Mouse (Mus musculus): ENCODE data around the gene Preb. TPM values are rescaled to one million over a fixed set of nuclear protein-coding genes. Genes with fewer than 3 reads are reported as not detected.

The Preb gene
- total RNA-seq (2023): 172 to 183 TPM (median 175 TPM) in 4 replicates

DNA sequence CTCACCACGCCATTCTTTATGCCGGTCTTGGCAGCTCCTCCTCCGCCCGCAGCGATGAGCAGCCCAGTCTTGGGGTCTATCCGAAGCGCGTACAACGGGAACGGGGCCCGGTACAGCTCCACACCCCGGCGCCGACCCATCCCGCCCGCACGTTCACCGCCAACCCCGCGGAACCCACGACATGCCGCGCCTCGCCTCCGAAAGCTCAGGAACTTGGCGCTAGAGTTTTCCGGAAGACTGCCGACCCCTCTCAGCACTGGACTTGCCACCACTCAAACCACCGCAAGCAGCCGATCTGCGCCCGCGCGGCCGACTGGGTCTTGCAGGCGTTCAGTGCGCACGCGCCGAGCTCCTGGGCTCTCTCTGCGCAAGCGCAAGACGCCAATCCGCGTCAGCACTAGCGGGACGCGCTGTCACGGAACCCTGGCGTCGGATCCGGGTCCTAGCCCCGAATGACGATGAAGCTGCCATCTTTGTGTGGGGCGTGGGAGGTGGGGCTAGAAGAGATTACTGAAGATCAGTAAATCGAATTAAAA lies at the start of gene Preb:
TSS of gene Preb (minus strand) at position 396 of the 536 bp plus-strand sequence.

DNA sequence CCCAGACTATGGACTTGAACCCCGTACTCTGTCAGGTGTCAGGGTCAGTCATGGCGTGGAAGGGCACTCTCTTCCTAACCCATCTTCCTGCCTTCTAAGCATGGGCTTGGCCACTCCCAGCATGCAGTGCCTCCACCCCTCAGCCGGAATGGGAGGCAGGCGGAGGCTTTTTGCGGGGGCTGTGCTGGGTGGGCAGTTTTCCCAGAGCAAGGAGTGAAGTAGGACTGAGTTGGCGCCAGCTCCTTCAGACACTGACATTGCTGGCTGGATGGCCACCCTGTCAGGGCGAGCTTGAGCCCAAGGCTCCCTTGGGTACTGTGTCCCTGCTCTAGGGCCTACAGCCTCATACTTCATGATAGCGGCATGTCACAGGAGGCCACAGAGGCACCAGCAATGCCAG lies 8.3 kb upstream of the Preb start, which contains the start of gene Tcf23:
TSS of gene Tcf23 (plus strand) at position 247 of the 400 bp plus-strand sequence.

DNA sequence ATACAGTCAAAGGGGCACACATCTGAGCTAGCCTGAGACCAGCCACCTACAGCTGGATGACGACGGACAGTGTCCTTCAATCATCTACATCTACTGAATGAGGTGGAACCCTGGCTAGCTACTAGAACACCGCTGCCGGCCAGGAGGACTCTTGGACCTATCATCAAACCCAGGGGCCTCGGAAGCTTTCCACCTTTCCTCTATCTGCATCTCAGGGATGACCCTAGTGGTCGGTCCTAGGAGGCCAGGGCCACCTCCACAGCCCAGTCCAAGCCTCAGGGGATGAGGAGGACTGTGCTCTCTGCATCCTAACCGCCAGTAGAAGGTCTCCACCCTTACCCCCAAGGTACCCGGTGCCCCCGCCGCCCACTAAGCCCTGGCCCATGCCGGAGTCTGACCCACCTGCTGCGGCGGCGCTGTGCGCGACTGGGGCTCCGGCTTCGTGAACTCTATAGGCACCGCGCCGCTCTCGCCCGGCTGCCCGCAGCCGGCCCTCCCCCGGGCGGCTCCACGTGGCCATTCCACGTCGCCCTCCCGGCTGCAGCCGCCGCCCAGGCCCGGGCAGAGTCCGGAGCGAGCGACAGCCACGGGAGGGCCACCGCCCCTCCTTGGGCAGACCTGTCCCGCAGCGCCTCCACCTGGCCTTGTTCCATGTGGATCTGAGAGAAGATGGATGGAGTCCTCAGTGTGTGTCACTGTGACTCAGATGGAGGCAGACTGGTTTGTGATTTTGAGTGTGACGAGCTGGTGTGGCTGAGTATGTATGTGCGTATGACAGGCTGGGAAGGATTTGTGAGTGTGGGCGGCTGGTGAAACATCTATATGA lies 15.0 kb downstream of the Preb start, which contains the start of gene Cgref1:
TSS of gene Cgref1 (minus strand) at position 636 of the 826 bp plus-strand sequence.

DNA sequence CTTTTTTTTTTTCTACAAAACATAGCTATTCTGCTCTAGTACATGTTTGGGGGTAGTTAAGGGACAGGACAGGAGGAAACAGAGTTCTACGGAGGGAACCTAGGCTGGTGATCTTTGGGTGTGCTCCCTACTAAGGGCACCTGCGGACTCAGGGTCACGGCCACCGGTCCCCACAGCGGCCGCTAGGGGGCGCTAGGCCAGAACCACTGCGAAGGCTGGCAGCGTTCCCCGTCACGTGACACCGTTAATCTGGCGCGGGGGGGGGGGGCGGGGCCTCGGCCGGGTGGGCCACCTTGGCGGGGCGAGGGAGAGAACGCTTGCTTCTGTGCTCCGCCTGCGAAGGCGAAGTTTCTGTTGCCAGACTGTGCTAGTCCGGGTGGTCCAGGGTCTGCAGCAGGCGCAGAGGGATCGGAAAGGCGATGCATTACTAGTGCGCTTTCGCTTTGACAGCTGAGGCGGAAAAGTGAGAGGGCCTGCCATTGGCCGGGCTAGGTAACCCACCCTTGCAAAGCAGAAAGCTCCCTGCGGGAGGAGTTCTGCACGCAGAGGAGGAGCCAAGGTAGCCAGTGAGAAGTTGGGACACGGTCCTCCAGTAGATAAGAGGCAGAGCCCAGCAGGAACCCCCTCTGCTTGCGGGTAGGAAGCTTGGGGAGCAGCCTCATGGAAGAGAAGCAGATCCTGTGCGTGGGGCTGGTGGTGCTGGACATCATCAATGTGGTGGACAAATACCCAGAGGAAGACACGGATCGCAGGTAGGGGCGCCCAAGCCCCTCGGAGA lies 38.7 kb downstream of the Preb start, which contains the start of gene Khk:
TSS of gene Khk (plus strand) at position 176 of the 778 bp plus-strand sequence.

DNA sequence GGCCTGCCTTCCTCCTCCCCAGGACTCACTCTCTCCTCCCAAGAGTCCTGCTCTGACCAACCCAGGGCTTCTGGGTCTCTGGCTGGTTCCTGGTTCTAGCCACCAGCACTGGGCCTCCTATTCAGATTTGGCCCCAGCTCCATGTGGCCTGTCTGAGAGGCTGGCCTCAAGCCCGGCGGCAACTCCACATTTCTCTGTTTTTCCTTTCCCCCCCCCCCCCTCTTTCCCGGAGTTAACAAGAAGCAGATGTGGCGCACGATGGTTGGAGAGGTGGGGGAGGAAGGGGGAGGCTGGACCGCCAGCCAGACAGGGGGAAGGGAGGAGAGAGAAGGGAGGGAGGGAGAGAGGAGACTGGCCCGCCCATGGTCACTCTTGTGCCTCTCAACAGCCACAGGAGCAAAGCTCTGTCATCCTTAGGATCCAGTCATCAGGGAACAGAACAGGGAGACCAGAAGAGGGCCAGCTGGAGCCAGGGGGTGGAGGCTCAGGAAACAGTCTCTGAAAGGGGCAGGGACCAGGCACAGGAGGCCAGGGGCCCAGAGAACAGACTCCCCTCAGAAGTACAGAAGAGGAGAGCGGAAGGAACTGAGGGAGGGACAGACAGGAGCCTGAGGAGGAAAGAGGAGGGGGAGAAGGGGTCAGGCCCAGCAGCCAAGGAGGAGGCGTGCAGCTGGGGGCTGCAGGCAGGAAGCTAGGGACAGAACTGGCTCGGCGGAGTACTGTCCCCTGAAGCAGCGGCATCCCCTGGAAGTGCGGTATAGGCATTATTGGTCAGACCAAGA lies 46.9 kb downstream of the Preb start, which contains the start of gene Emilin1:
TSS of gene Emilin1 (plus strand) at position 343 of the 782 bp plus-strand sequence.

DNA sequence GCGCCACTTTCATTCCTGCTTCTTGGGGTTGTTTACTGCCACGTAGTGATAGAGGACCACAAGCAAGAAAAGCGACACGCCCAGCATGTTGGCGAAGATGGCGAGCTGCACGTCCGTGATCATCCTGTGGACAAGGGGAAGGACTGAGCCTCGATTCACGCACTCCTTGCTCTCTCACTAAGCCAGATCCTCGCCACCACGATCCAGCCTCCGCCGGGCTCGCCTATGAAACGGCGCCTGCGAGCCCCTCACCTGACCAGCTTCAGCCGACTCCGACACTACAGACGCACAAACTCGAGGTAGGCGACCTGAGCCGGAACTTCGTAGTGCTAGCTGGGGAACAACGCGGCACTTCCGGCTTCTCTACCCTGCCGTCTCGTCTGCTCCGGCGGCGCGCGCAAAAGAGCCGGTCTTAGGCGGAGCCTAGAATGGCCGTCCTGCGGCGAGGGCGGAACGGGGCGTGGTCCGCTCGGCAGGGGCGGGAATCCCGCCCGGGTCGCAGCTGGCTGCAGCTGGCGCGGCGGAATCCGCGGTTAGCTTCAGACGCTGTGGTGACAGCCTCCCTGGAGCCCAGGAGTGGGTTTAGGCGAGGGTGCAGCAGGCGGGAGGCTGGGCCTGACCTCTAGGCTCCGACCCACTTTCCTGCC lies 52.6 kb downstream of the Preb start, which contains the start of gene Ost4:
TSS of gene Ost4 (minus strand) at position 376 of the 647 bp plus-strand sequence.

Other genes with a start within 250 kb of the Preb start
- gene Dpysl5, start 248.8 kb downstream of the Preb start, total RNA-seq (2023): not detected in 4 replicates
- gene Mapre3, start 145.7 kb downstream of the Preb start, total RNA-seq (2023): 7.0 to 11.0 TPM (median 10.1 TPM) in 4 replicates
- gene Tmem214, start 92.3 kb downstream of the Preb start, total RNA-seq (2023): 39.0 to 46.1 TPM (median 42.0 TPM) in 4 replicates
- 16.2 to 22.5 TPM (median 17.8 TPM) in 4 replicates for gene Agbl5, start 71.7 kb downstream of the Preb start, total RNA-seq (2023)
- gene Ost4, start 52.6 kb downstream of the Preb start, total RNA-seq (2023): 162 to 189 TPM (median 174 TPM) in 4 replicates
- gene Emilin1, start 47.0 kb downstream of the Preb start, total RNA-seq (2023): 0.72 to 1.4 TPM (median 1.0 TPM) in 4 replicates
- gene Khk, start 38.9 kb downstream of the Preb start, total RNA-seq (2023): 10.8 to 17.2 TPM (median 15.1 TPM) in 4 replicates
- gene Cgref1, start 14.8 kb downstream of the Preb start, total RNA-seq (2023): not detected in 4 replicates
- not detected in 4 replicates for gene Tcf23, start 8.3 kb upstream of the Preb start, total RNA-seq (2023)
- gene Atraid, start 88.0 kb upstream of the Preb start, total RNA-seq (2023): 37.9 to 46.1 TPM (median 41.7 TPM) in 4 replicates
- gene Slc5a6, start 88.6 kb upstream of the Preb start, total RNA-seq (2023): 7.6 to 20.0 TPM (median 10.9 TPM) in 4 replicates
- gene Cad, start 94.4 kb upstream of the Preb start, total RNA-seq (2023): 54.8 to 65.9 TPM (median 59.3 TPM) in 4 replicates
- not detected in 4 replicates for gene Dnajc5g, start 145.9 kb upstream of the Preb start, total RNA-seq (2023)
- 0.25 to 0.92 TPM (median 0.47 TPM) in 4 replicates for gene Slc30a3, start 147.9 kb upstream of the Preb start, total RNA-seq (2023)
- gene Trim54, start 156.4 kb upstream of the Preb start, total RNA-seq (2023): not detected in 4 replicates
- gene Ucn, start 178.5 kb upstream of the Preb start, total RNA-seq (2023): not detected in 4 replicates
- 17.5 to 21.4 TPM (median 20.8 TPM) in 4 replicates for gene Mpv17, start 193.9 kb upstream of the Preb start, total RNA-seq (2023)
- gene Gm29609, start 219.6 kb upstream of the Preb start, total RNA-seq (2023): 3.7 to 7.9 TPM (median 4.9 TPM) in 4 replicates
- 190 to 210 TPM (median 197 TPM) in 4 replicates for gene Gtf3c2, start 219.8 kb upstream of the Preb start, total RNA-seq (2023)
- 76.6 to 85.0 TPM (median 80.1 TPM) in 4 replicates for gene Snx17, start 232.9 kb upstream of the Preb start, total RNA-seq (2023)
- 35.8 to 48.8 TPM (median 48.1 TPM) in 4 replicates for gene Eif2b4, start 233.1 kb upstream of the Preb start, total RNA-seq (2023)
- 63.4 to 83.9 TPM (median 65.2 TPM) in 4 replicates for gene Zfp513, start 241.9 kb upstream of the Preb start, total RNA-seq (2023)

Data from B cell, adult 62 days (primary cell).